Mouse (Mus musculus): Measurements from ENCODE around the gene Trmt10c.
"Not testable (repeated sequence)": the region's sequence is repeated elsewhere in the genome, so short reads cannot be mapped to it uniquely, and the experiment has no call there.

- not testable (repeated sequence) for TF ChIP-seq CTCF, EP300 (IDR thresholded peaks at IDR 0.05)
Measured at GRCm38 (mm10) chr16:56048038-56048437, 10.4 kb upstream of the Trmt10c start, which contains the start of gene Senp7.
